Mouse (Mus musculus): Measurements from ENCODE around the gene Hist1h1d.

DNA sequence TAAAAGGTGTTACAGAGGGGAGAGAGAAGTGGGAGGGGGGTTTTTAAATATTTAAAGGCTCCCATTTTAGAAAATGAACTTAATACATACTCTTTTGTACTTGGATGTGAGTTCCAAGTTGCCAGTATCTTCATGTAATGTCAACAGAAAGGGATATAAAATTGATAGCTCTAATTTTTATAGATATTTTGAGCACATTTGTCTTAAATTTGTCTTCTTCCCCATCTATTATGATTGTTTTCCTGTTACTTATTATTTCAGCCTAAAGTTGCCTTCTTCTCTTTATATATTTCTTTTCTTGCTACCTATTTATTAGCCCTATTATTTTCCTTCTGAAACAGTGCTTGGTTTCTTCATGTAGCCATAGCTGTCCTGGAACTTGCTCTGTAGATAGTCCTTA lies at the start of gene Hist1h1d:
- TF ChIP-seq CTCF (IDR thresholded peaks at IDR 0.05; ENCODE audit: borderline replicate concordance, control insufficient read depth, extremely low read depth, insufficient read depth, low read length, poor library complexity) = no peak
- TF ChIP-seq POLR2A (IDR thresholded peaks at IDR 0.05; ENCODE audit: control insufficient read depth, extremely low read depth, insufficient read depth, low read length, poor library complexity) = no peak

Data from thymus, adult 2 months (tissue).